Comparison of ENCODE assay signal across 9 mouse cellular contexts in the genomic region with DNA sequence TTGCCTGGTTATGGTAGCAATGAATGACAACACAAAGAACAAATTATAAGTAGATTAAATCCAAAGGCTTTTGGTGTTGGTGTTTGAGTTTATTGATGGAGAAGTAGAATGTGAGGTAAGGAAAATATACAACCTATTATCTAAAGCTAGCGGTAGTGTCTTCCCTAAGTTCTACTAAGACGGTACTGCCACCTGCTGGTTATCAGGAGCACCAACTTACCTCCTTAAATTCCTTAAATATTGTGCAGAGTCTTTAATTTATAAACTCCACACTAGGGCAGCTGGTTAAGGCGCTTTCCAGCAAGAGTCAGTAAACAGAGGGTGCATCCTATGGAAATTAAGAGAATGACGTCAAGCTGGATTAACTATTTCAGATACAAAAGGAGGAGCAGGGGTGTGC. TPM values are rescaled to one million over a fixed set of nuclear protein-coding genes. Genes with fewer than 3 reads are reported as not detected.
DNase-seq lines count a peak whose midpoint lies in the region; ATAC-seq and TF ChIP-seq lines count a peak whose summit lies in the region.
"Had no signal": no experiment of that assay in that cellular context is flagged by ENCODE, and none has a peak within 500 bp of the region (broad histone marks: within the 10 kb centered on the region; RNA-seq: fewer than 3 reads in every experiment).

No protein-coding gene starts in this region.

- H3K4me3 ChIP-seq in layer of hippocampus, adult 2 months = no peak overlapping the region
- H3K4me3 ChIP-seq in liver, postnatal 0 days (ENCODE audit: low read depth, low read length) = no peak overlapping the region
- H3K4me3 ChIP-seq: liver, embryonic 15.5 days had no signal

- H3K36me3 ChIP-seq in liver, postnatal 0 days (replicated peaks; ENCODE audit: insufficient read depth, low read length) = peaks cover 29% of the 10 kb centered on the region

- CTCF ChIA-PET in Patski (lab: Charles Lee) = interaction anchor here (1.1 to 3.1 kb wide), 6 partner anchors 9 to 249 kb away, joined by 3 to 14 read pairs (median 6); no protein-coding TSS in a partner anchor

- WGBS in liver, postnatal 0 days (ENCODE audit: insufficient replicate concordance) = 36% methylated on average over 4 of the region's 4 CpGs

- TF ChIP-seq CTCF in layer of hippocampus, adult 2 months (conservative IDR thresholded peaks at IDR 0.05) = peak; percentile 87
- TF ChIP-seq CTCF in Patski (IDR thresholded peaks at IDR 0.05) = peak; percentile 70
- peak; percentile 71 for TF ChIP-seq CTCF in liver, postnatal 0 days (IDR thresholded peaks at IDR 0.05; ENCODE audit: low read depth)

- no peaks in the 10 kb centered on the region for H3K27me3 ChIP-seq in Patski
- no peaks in the 10 kb centered on the region for H3K27me3 ChIP-seq in liver, postnatal 0 days (ENCODE audit: insufficient read depth, low read length)
- H3K27me3 ChIP-seq: liver, embryonic 15.5 days had no signal

- in situ Hi-C loops in Patski (cut with MboI; ENCODE audit: low pct_unique_long_range_greater_than_20kb) = loop anchor here (25.0 kb wide), 1 partner anchor 448 kb away; a partner anchor contains a TSS

- no peak overlapping the region for H3K9ac ChIP-seq in liver, postnatal 0 days (replicated peaks)
- H3K9ac ChIP-seq: liver, embryonic 15.5 days had no signal

- H3K4me2 ChIP-seq in liver, postnatal 0 days (ENCODE audit: low read depth, low read length) = no peak overlapping the region
- H3K4me2 ChIP-seq: liver, embryonic 15.5 days had no signal

- ATAC-seq in CD4-positive, CD25-positive, alpha-beta regulatory T cell, adult 4 months = no peak
- ATAC-seq in Patski = no peak
- no peak for ATAC-seq in liver, postnatal 0 days

- POLR2A ChIA-PET in Patski (lab: Charles Lee) = interaction anchor here (1.0 kb wide), 1 partner anchor 12 kb away, joined by 3 read pairs; no protein-coding TSS in a partner anchor

- TF ChIP-seq EP300 in liver, postnatal 0 days (IDR thresholded peaks at IDR 0.05; ENCODE audit: low read depth) = no peak

- no peaks in the 10 kb centered on the region for H3K4me1 ChIP-seq in liver, postnatal 0 days (ENCODE audit: insufficient read depth)

- peak; percentile 68 for DNase-seq in CD4-positive, CD25-positive, alpha-beta regulatory T cell, adult 2 months (ENCODE audit: low read depth, low spot score)
- peak in 1 of 2 experiments; percentile 50 for DNase-seq in layer of hippocampus, adult 2 months (ENCODE audit: low spot score in 2 of 2)
- no peak for DNase-seq in layer of hippocampus, adult 9-10 months (ENCODE audit: low spot score)
- DNase-seq in Patski (ENCODE audit: low read depth, low spot score) = no peak
- DNase-seq in embryo, embryonic 11.5 days (ENCODE audit: low read depth, low spot score) = peak; percentile 54
- no peak for DNase-seq in liver, postnatal 0 days
- DNase-seq in thymus, postnatal 25 days = peak; percentile 33

- no peaks in the 10 kb centered on the region for H3K9me3 ChIP-seq in liver, postnatal 0 days (ENCODE audit: low read length)
- H3K9me3 ChIP-seq: liver, embryonic 15.5 days had no signal

- no peak overlapping the region for H3K27ac ChIP-seq in layer of hippocampus, adult 2 months
- no peak overlapping the region for H3K27ac ChIP-seq in liver, postnatal 0 days (ENCODE audit: low read depth)
- H3K27ac ChIP-seq: liver, embryonic 15.5 days had no signal

RNA-seq across cellular contexts. Expression of a gene that starts 20.2 kb away (rescaled TPM):
- 1 to 10 TPM; 2.2 to 3.4 TPM for polyA plus RNA-seq in CD4-positive, CD25-positive, alpha-beta regulatory T cell, adult 4 months (2017; shearing (Covaris generic))
- 10 to 100 TPM; 16.2 to 16.9 TPM for total RNA-seq in layer of hippocampus, adult 2 months (2021)
- polyA plus RNA-seq in Patski (2021) = 8.5 TPM
- polyA plus RNA-seq in liver, postnatal 0 days (2015; fragmentation: Nextera tagmentation; extraction: Ambion mirVana) = 5.3 and 6.1 TPM in 2 replicates

Comparison
In these comparisons a context has a peak if more than half of its experiments do, and no peak if none do; other contexts are left out.
1. DNase-seq: peak in CD4-positive, CD25-positive, alpha-beta regulatory T cell, adult 2 months (single experiment), embryo, embryonic 11.5 days (single experiment) and thymus, postnatal 25 days (single experiment); none in layer of hippocampus, adult 9-10 months (single experiment), Patski (single experiment) and liver, postnatal 0 days (single experiment).
2. Peak in every context shown above with its lines, with median percentiles within 50 percentile points of each other: CTCF ChIP-seq.